Mouse (Mus musculus) CH12.LX (cell line): Measurements from ENCODE around the gene Rel. TPM values are rescaled to one million over a fixed set of nuclear protein-coding genes. Genes with fewer than 3 reads are reported as not detected.

Source experiments
- DNase-seq: peaks from one replicate; pipeline ENCODE4 v3.0.0-alpha.2; 2013; ENCODE audit errors: extremely low read depth
- H3K27ac ChIP-seq: 2 replicates; pipeline ENCODE4 v1.5.1; 2012; ENCODE audit warnings: low read depth, mild to moderate bottlenecking, control low read depth, moderate library complexity; ENCODE audit not compliant: insufficient read depth
- H3K27me3 ChIP-seq: replicated peaks from 2 replicates; pipeline ENCODE3; 2012; ENCODE audit warnings: inconsistent platforms
- H3K36me3 ChIP-seq, 2 experiments: replicated peaks in 1 of 2; 2 replicates each; pipeline versions ENCODE3 to v1.6.1; 2012; ENCODE audit warnings: inconsistent platforms in 1 of 2, low read length in 1 of 2, mild to moderate bottlenecking in 1 of 2, mixed read lengths in 1 of 2, moderate library complexity in 1 of 2; ENCODE audit not compliant: control insufficient read depth in 1 of 2, insufficient read depth in 1 of 2
- H3K4me1 ChIP-seq, 2 experiments: 2 replicates each; pipeline ENCODE4 v1.6.1; 2012; ENCODE audit warnings: inconsistent platforms in 1 of 2, moderate library complexity in 1 of 2; ENCODE audit not compliant: insufficient read depth in 2 of 2, control insufficient read depth in 1 of 2
- H3K4me2 ChIP-seq: 2 replicates; pipeline ENCODE4 v1.6.1; 2012; ENCODE audit warnings: low read depth, mild to moderate bottlenecking, control low read depth; ENCODE audit not compliant: poor library complexity, insufficient read depth, severe bottlenecking
- H3K4me3 ChIP-seq, 3 experiments: fragments of 150-350 bp in 1 of 3; sonication (generic) in 1 of 3; replicated peaks in 1 of 3; 2 replicates each; pipeline versions ENCODE3 to v1.5.1; 2011 to 2012; ENCODE audit warnings: low read depth in 2 of 3, low read length in 2 of 3, mild to moderate bottlenecking in 2 of 3, moderate library complexity in 2 of 3, control low read depth in 1 of 3, improper control_type of control experiment in 1 of 3, inconsistent platforms in 1 of 3, mixed read lengths in 1 of 3; ENCODE audit not compliant: poor library complexity in 1 of 3
- H3K79me2 ChIP-seq: replicated peaks from 2 replicates; pipeline ENCODE4 v1.6.1; 2012; ENCODE audit warnings: mild to moderate bottlenecking, moderate library complexity; ENCODE audit not compliant: control insufficient read depth, poor library complexity, insufficient read depth, severe bottlenecking; ENCODE audit errors: extremely low read depth
- H3K9ac ChIP-seq: 2 replicates; pipeline ENCODE4 v1.6.1; 2012; ENCODE audit warnings: low read depth, mild to moderate bottlenecking, control low read depth, moderate library complexity; ENCODE audit not compliant: insufficient read depth
- H3K9me3 ChIP-seq: replicated peaks from 2 replicates; pipeline ENCODE3; 2012; ENCODE audit warnings: low read length, inconsistent platforms, mixed read lengths
- EP300 ChIP-seq: IDR thresholded peaks from 2 replicates; pipeline ENCODE4 v1.6.1; 2011; ENCODE audit warnings: low read length, improper control_type of control experiment
- IRF4 ChIP-seq: IDR thresholded peaks from 2 replicates; pipeline ENCODE4 v1.6.1; 2014; ENCODE audit warnings: low read depth, mild to moderate bottlenecking, inconsistent platforms, low read length, improper control_type of control experiment
- MEF2A ChIP-seq: IDR thresholded peaks from 2 replicates; pipeline ENCODE4 v1.6.1; 2014; ENCODE audit warnings: low read depth, mild to moderate bottlenecking, inconsistent platforms, low read length, improper control_type of control experiment, borderline replicate concordance
- MXI1 ChIP-seq: IDR thresholded peaks from 2 replicates; pipeline ENCODE4 v1.6.1; 2011; ENCODE audit warnings: mild to moderate bottlenecking, low read depth, low read length, improper control_type of control experiment
- ZNF384 ChIP-seq: IDR thresholded peaks from 2 replicates; pipeline ENCODE4 v1.6.1; 2012; ENCODE audit warnings: low read depth, low read length, improper control_type of control experiment, inconsistent platforms
- dilution Hi-C: fragments of 300-500 bp; cut with MboI; formaldehyde crosslinking; loops from 2 replicates; pipeline ENCODE4 v1.14.3; 2020; ENCODE audit warnings: low sequenced_read_pairs; ENCODE audit not compliant: extremely low pct_unique_long_range_greater_than_20kb, extremely low pct_ligation_motif_present
- in situ Hi-C: fragments of 300-500 bp; cut with MboI; formaldehyde crosslinking; loops from 3 replicates; pipeline ENCODE4 v1.14.3; 2019; ENCODE audit warnings: low sequenced_read_pairs, low pct_ligation_motif_present, low pct_unique_long_range_greater_than_20kb, mixed read lengths
- polyA plus RNA-seq: library from polyadenylated mRNA; unstranded; fragments of >175 nt; gene quantifications from 2 replicates; pipeline ENCODE4 v1.2.1, GENCODE M21; 2012; ENCODE audit warnings: low read depth; ENCODE audit not compliant: insufficient read length
- total RNA-seq, 2 experiments: library from RNA; depleted of rRNA; stranded (reverse); fragments of 300-350 nt in 1 of 2; fragments of >200 nt in 1 of 2; gene quantifications; 2 replicates each; pipeline ENCODE4 v1.2.3; 2012 to 2014

Gene Rel
- total and polyA plus RNA-seq, 3 experiments = 26.2 to 38.1 (median 28.4) TPM

- no peaks in the 10 kb centered on the region for H3K27me3 ChIP-seq
- no peak overlapping the region for H3K4me3 ChIP-seq
- dilution Hi-C loops (no loop called here), in situ Hi-C loops (loop anchor here (25.0 kb wide), 1 partner anchor 174 kb away; no protein-coding TSS in a partner anchor)
- peaks cover 21 to 58% of the 10 kb centered on the region in 2 experiments for H3K4me1 ChIP-seq
- H3K9ac ChIP-seq = peak overlapping the region; percentile 41
- peak; percentile 48 for DNase-seq
- TF ChIP-seq MXI1 = no peak
- peak; percentile 17; the same call in 1 of the 2 replicates for TF ChIP-seq MEF2A
- TF ChIP-seq EP300 = peak; percentile 64; the same call in 1 of the 2 replicates
- peak; percentile 20; the same call in 1 of the 2 replicates for TF ChIP-seq IRF4
- TF ChIP-seq ZNF384 = peak; percentile 30; the same call in 1 of the 2 replicates
- peaks cover 21 to 55% of the 10 kb centered on the region in 2 experiments for H3K36me3 ChIP-seq
- peak overlapping the region; percentile 72 for H3K27ac ChIP-seq
- peaks cover 14% of the 10 kb centered on the region for H3K79me2 ChIP-seq
- no peaks in the 10 kb centered on the region for H3K9me3 ChIP-seq
- peak overlapping the region; percentile 39 for H3K4me2 ChIP-seq
Observed at GRCm38 (mm10) chr11:23688060-23688459, 82.7 kb downstream of the Rel start.

Other genes with a start within 250 kb of the Rel start
- not detected in 2 replicates for gene 1700093K21Rik, start 249.8 kb downstream of the Rel start, total RNA-seq (2012; rRNA removed)
- gene 1700093K21Rik, start 249.8 kb downstream of the Rel start, total RNA-seq (2014; rRNA removed) = not detected in 2 replicates
- gene 1700093K21Rik, start 249.8 kb downstream of the Rel start, polyA plus RNA-seq = not detected in 2 replicates
- 11.6 and 13.8 TPM in 2 replicates for gene 0610010F05Rik, start 137.3 kb downstream of the Rel start, total RNA-seq (2012; rRNA removed)
- gene 0610010F05Rik, start 137.3 kb downstream of the Rel start, total RNA-seq (2014; rRNA removed) = 18.7 and 24.0 TPM in 2 replicates
- gene 0610010F05Rik, start 137.3 kb downstream of the Rel start, polyA plus RNA-seq = 16.4 and 18.3 TPM in 2 replicates
- gene Pus10, start 105.3 kb downstream of the Rel start, total RNA-seq (2012; rRNA removed) = 57.6 and 72.4 TPM in 2 replicates
- 113 and 138 TPM in 2 replicates for gene Pus10, start 105.3 kb downstream of the Rel start, total RNA-seq (2014; rRNA removed)
- gene Pus10, start 105.3 kb downstream of the Rel start, polyA plus RNA-seq = 92.3 and 98.1 TPM in 2 replicates
- gene Pex13, start 105.0 kb downstream of the Rel start, total RNA-seq (2012; rRNA removed) = 20.4 and 22.6 TPM in 2 replicates
- gene Pex13, start 105.0 kb downstream of the Rel start, total RNA-seq (2014; rRNA removed) = 21.5 and 24.9 TPM in 2 replicates
- 42.7 and 50.7 TPM in 2 replicates for gene Pex13, start 105.0 kb downstream of the Rel start, polyA plus RNA-seq
- 13.3 and 13.6 TPM in 2 replicates for gene Papolg, start 124.3 kb upstream of the Rel start, total RNA-seq (2012; rRNA removed)
- gene Papolg, start 124.3 kb upstream of the Rel start, total RNA-seq (2014; rRNA removed) = 23.0 and 23.1 TPM in 2 replicates
- 15.3 and 15.7 TPM in 2 replicates for gene Papolg, start 124.3 kb upstream of the Rel start, polyA plus RNA-seq